Mouse (Mus musculus) heart, postnatal 0 days (tissue): ENCODE data around the gene Gdi2.

Source experiments
- CTCF ChIP-seq: IDR thresholded peaks from 2 replicates; pipeline ENCODE4 v1.5.1; 2016; ENCODE audit warnings: antibody characterized with exemption, control low read depth, low read depth
- EP300 ChIP-seq: IDR thresholded peaks from 2 replicates; pipeline ENCODE4 v1.6.1; 2016; ENCODE audit warnings: antibody characterized with exemption, low read depth

DNA sequence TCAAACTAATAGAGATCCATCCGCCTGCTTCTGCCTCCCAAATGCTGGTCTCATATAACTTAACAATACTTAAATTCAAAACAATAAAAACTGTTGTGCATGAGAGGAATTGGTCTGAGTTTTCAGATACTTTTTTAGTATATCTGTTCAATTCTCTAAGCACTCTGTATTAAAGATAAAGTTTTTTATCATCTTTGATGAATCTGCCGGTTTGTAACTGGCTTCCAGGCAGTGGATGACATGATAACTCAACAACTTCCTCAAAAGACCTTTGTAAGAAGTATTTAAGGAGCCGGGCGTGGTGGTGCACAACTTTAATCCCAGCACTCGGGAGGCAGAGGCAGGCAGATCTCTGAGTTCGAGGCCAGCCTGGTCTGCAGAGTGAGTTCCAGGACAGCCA lies 58.4 kb downstream of the Gdi2 start:
- TF ChIP-seq CTCF (no peak), EP300 (no peak)
